Mouse (Mus musculus) telencephalon, adult 2 months (tissue): ENCODE measurements around the gene 4930550C14Rik.
A peak's percentile ranks its signal among the peaks of the same experiment; 100 is the strongest.

Experiments
- DNase-seq: peaks from one replicate; pipeline ENCODE4 v3.0.0-alpha.2; 2011; ENCODE audit warnings: low read depth, low spot score

Gene 4930550C14Rik

GRCm38 (mm10) chr9:53404050-53404752, 2.1 kb downstream of the 4930550C14Rik start:
- DNase-seq = no peak

DNA sequence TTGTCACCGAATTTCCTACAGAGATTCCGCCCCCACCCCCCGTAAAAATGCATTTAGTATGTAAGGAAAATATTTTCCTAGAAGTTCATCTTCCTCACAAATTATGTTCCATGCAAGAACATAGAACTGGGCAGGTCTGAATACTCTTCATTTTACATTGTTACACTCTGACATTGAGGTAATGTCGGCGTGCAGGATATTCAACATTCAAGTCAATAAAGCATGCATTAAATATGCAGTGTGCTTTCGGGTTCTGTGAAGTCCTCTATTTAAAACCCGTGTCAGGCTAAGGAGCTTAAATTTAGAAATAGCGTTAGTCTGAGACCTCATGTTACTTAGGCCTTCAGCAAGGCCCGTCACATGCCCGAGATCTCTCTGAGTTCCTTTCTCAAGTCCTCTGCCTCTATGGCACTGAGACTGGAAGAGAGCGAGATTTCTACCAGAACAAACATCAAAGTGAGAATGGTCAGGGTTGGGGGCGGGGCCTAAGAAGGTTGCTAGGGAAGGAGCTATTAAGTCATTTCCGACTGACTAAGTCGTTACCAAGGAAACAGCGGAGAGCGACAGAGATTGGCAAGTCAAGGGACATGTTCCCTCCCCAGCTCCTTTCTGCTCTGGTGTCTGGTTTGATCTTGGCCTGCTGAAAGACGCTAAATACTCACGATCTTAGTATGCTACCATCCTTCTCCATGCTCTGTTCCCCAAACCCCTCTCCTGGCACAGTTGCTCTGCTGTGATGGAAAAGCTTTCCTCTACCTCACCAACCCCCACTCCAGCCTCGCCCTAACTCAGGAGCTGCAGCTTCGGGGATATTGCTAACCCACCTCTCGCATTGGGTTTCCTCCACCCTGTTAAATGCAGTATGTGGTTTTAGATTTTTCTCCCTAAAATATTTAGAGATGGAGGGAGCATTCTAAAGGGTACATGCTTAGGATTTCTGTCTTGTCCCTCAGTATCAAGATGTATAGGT, 2.9 kb downstream of the 4930550C14Rik start:
- peak; percentile 89 for DNase-seq

- DNase-seq = no peak
Measured at GRCm38 (mm10) chr9:53408548-53408947, 6.4 kb downstream of the 4930550C14Rik start.

DNA sequence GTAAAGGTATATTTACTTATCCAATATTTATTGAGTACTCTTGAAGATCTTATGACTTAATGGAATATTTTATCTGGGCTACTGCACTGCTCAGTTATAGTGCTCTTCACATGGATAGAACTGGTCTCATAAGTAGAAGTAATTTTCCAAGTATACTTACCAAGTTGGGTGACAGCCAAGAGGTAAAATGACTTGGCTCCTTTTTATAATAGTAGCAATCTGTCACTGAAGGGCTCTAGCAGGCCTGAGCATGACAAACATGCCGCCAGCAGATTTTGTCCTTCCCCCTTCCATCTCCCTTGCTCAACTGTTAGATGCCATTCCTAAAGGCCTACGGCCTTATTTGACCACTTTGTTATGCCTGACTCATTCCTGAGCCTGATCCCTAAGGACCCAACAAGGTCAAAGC, 6.8 kb downstream of the 4930550C14Rik start:
- DNase-seq = no peak

- no peak for DNase-seq
Measured at GRCm38 (mm10) chr9:53409427-53409826, 7.3 kb downstream of the 4930550C14Rik start.

GRCm38 (mm10) chr9:53422133-53422896, 20.2 kb downstream of the 4930550C14Rik start:
- DNase-seq = no peak

- no peak for DNase-seq
Measured at GRCm38 (mm10) chr9:53426726-53427125, 24.6 kb downstream of the 4930550C14Rik start.

- no peak for DNase-seq
Measured at GRCm38 (mm10) chr9:53427638-53428037, 25.5 kb downstream of the 4930550C14Rik start.

- no peak for DNase-seq
Measured at GRCm38 (mm10) chr9:53435830-53436570, 33.9 kb downstream of the 4930550C14Rik start.

- no peak for DNase-seq
Measured at GRCm38 (mm10) chr9:53450609-53451008, 48.5 kb downstream of the 4930550C14Rik start.

DNA sequence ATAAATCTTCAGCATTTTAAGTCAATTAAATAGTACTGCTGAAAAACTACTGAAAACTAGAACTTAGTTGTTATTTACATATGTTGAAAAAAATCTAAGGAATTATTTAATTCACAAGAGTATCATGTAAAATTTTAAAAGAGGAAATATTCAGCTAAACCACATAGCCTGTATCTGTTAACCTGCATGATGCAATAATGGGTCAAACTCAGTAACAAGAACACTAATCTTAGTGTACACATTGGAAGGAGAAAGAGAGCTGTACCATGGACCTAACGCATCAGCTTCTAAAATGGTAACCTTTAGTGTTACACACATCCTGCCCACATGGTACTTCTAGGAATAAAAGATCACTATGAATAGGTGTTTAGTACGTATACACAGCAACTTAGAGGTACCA, 49.9 kb downstream of the 4930550C14Rik start:
- DNase-seq = no peak

DNA sequence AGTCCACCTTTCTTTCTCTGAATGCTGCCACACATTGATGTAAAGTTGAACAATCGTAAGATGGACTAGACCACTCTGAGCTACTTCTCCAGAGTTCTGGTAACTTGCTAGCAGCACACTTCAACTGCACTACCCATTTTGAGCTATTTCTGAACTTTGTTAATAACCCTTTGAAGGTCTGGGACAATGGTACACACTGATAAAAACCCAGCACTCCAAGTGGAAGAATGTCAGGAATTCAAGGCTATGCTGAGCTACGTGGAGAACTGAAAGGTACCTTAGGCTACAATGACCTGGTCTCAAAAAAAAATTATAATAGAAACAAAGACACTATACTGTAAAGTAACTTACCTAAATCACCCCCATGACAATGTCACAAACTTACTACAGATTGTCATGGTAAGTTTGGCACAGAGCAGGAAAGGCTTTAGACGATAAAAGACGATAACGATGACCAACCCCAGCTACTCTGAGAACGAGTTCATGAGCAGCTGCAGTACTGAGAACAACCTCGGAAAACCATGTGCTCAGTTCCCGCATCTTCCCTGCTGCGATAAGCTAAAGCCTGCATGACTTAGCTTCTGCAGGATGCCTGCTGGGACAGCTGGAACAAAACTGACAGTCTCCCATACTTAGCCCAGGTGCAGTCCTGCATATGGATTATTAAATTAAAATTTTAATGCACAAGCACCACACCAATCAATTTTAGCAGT, 70.8 kb downstream of the 4930550C14Rik start:
- no peak for DNase-seq
